Mouse (Mus musculus) liver, adult 2 months (tissue): ENCODE data around the gene Olfr1274-ps.
"Not testable (repeated sequence)": the region's sequence is repeated elsewhere in the genome, so short reads cannot be mapped to it uniquely, and the experiment has no call there.

Source experiments
- CTCF ChIP-seq: fragments of 200-500 bp; IDR thresholded peaks from 2 replicates; pipeline ENCODE4 v1.5.1; 2011; ENCODE audit warnings: low read depth, low read length, control low read depth
- POLR2A ChIP-seq: fragments of 200-500 bp; IDR thresholded peaks from 2 replicates; pipeline ENCODE4 v1.6.1; 2011; ENCODE audit warnings: low read length, control low read depth; ENCODE audit not compliant: insufficient read depth; ENCODE audit errors: extremely low read depth

GRCm38 (mm10) chr2:90414110-90414821 lies 15.8 kb downstream of the Olfr1274-ps start:
- TF ChIP-seq POLR2A, CTCF: not testable (repeated sequence)
